Mouse (Mus musculus) midbrain, embryonic 14.5 days (tissue): ENCODE data around the gene Atg2b. TPM values are rescaled to one million over a fixed set of nuclear protein-coding genes. Genes with fewer than 3 reads are reported as not detected.

Experiments
- ATAC-seq: fragments of 200-750 bp; cut with Nextera tagmentation; 2 replicates; pipeline ENCODE4 v1.8.0; 2017; ENCODE audit warnings: moderate number of reproducible peaks, moderate library complexity; ENCODE audit not compliant: low FRiP score, low TSS enrichment
- DNase-seq: peaks from one replicate; pipeline ENCODE4 v3.0.0-alpha.2; 2015
- H3K27ac ChIP-seq: fragments of 300-500 bp; sonication (generic); replicated peaks from 2 replicates; pipeline ENCODE4 v1.5.1; 2014; ENCODE audit warnings: mild to moderate bottlenecking, low read depth, low read length, moderate library complexity
- H3K27me3 ChIP-seq: fragments of 300-500 bp; sonication (generic); 2 replicates; pipeline ENCODE4 v1.6.1; 2014; ENCODE audit warnings: low read length, control low read depth, mixed read lengths; ENCODE audit not compliant: control insufficient read depth, insufficient read depth
- H3K36me3 ChIP-seq: fragments of 300-500 bp; sonication (generic); 2 replicates; pipeline ENCODE4 v1.6.1; 2014; ENCODE audit warnings: low read length, control low read depth; ENCODE audit not compliant: control insufficient read depth, insufficient read depth
- H3K4me1 ChIP-seq: fragments of 300-500 bp; sonication (generic); 2 replicates; pipeline ENCODE4 v1.6.1; 2014; ENCODE audit warnings: mild to moderate bottlenecking, antibody characterized with exemption, low read length, control low read depth; ENCODE audit not compliant: control insufficient read depth, insufficient read depth
- H3K4me2 ChIP-seq: fragments of 300-500 bp; sonication (generic); 2 replicates; pipeline ENCODE4 v1.6.1; 2014; ENCODE audit warnings: mild to moderate bottlenecking, low read length, moderate library complexity
- H3K4me3 ChIP-seq: fragments of 300-500 bp; sonication (generic); replicated peaks from 2 replicates; pipeline ENCODE4 v1.5.1; 2014; ENCODE audit warnings: low read depth, low read length
- H3K9ac ChIP-seq: fragments of 300-500 bp; sonication (generic); replicated peaks from 2 replicates; pipeline ENCODE4 v1.6.1; 2014; ENCODE audit warnings: mild to moderate bottlenecking, low read length, moderate library complexity
- H3K9me3 ChIP-seq: fragments of 300-500 bp; sonication (generic); 2 replicates; pipeline ENCODE4 v1.6.1; 2016; ENCODE audit warnings: low read length, control low read depth, mixed read lengths; ENCODE audit not compliant: control insufficient read depth
- WGBS: fragments of 180-500 bp; shearing (Covaris S2); extraction: QIAGEN DNeasy Blood & Tissue Kit; methylation state at CpG from one replicate; pipeline ENCODE4 v1.1.7; 2014; 5-methylcytosine and 5-hydroxymethylcytosine counted together
- polyA plus RNA-seq: library from polyadenylated mRNA; unstranded; fragments of >200 nt; fragmentation: Nextera tagmentation; extraction: Ambion mirVana; gene quantifications from 2 replicates; pipeline ENCODE4 v1.2.1, GENCODE M21; 2014

Gene Atg2b
- polyA plus RNA-seq, 1 experiment from 2014 or later = 21.8 TPM

DNA sequence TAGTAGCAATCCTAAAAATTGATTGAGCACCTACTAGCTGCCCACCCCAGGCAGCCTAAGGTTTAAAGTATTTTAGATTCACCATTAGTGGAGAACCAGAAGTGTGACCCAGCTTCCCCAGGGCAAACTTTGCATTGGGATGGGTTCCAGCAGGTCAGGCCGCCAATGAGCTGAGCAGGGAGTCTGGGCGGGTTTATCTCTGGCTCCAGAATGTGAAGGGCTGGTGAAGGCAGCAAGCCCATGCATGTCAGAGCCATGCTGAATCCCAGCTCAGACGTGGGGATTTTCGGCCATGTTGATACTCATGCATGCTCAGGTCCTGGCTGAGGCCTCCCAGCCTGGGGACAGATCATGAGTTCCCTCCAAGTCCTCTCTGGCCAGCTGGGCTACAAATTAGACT lies 110.7 kb downstream of the Atg2b start:
- H3K4me3 ChIP-seq = no peak overlapping the region
- ATAC-seq = no peak

DNA sequence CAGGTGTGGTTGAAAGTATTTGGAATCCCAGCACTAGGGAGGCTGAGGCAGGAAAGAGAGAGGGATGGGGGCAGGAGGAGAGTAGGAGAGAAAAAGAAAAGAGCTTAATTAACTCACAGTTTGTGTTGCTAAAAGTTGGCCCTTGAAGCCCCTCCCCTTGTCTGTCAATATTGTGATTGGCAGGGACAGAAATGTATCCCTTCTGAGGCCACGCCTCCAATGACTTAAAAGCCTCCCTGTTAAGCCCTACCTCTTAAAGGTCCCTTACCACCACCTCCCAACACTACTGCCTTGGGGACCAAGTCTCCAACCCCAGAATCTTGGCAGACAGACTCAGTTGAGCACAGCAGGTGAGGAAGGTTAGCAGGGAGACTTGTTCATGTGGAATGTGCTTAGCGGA lies 112.4 kb downstream of the Atg2b start:
- H3K9ac ChIP-seq = no peak overlapping the region
- 83% methylated on average over 2 of the region's 2 CpGs for WGBS
- H3K27ac ChIP-seq = no peak overlapping the region
- H3K4me3 ChIP-seq = no peak overlapping the region
- no peaks in the 10 kb centered on the region for H3K27me3 ChIP-seq
- DNase-seq (no peak), ATAC-seq (no peak)
- 0 out of 2 replicates have a peak, but pooled peaks cover 2% of the 10 kb centered on the region for H3K9me3 ChIP-seq
- H3K4me1 ChIP-seq = no peaks in the 10 kb centered on the region
- no peaks in the 10 kb centered on the region for H3K36me3 ChIP-seq
- H3K4me2 ChIP-seq = no peak overlapping the region

More for the DNA sequence above, 110.7 kb downstream of the Atg2b start:
- no peak overlapping the region for H3K27ac ChIP-seq
- no peak overlapping the region for H3K4me2 ChIP-seq
- no peak overlapping the region for H3K9ac ChIP-seq
- H3K36me3 ChIP-seq = no peaks in the 10 kb centered on the region
- 0 out of 2 replicates have a peak, but pooled peaks cover 2% of the 10 kb centered on the region for H3K9me3 ChIP-seq
- 90% methylated on average over 4 of the region's 4 CpGs for WGBS
- DNase-seq = no peak
- H3K4me1 ChIP-seq = no peaks in the 10 kb centered on the region
- H3K27me3 ChIP-seq = no peaks in the 10 kb centered on the region

DNA sequence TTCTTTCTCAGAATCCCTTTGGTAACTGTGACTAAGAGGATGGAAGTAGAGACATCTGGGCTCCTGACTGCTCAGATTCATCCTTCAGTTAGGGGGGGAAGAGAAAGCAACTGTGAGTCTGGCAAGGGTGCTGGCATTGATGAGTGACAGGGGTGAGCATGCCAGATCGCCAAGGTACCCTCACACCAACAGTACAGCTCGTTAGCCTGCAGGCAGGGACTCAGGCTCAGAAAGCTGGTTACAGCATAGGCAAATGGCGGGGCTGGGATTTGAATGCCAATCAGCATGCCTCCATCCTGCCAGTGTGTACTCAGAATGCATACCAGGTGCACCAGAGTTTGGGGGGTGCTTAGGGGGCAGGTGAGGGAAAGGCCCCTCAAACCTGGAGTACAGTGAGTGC lies 113.1 kb downstream of the Atg2b start:
- ATAC-seq (no peak), DNase-seq (no peak)
- no peaks in the 10 kb centered on the region for H3K27me3 ChIP-seq
- 67% methylated on average over 3 of the region's 3 CpGs for WGBS
- no peak overlapping the region for H3K4me3 ChIP-seq
- no peak overlapping the region for H3K27ac ChIP-seq
- 0 out of 2 replicates have a peak, but pooled peaks cover 2% of the 10 kb centered on the region for H3K9me3 ChIP-seq
- no peak overlapping the region for H3K9ac ChIP-seq
- no peaks in the 10 kb centered on the region for H3K4me1 ChIP-seq
- H3K4me2 ChIP-seq = no peak overlapping the region
- H3K36me3 ChIP-seq = no peaks in the 10 kb centered on the region

Other genes with a start within 250 kb of the Atg2b start
- gene D430019H16Rik, start 231.4 kb downstream of the Atg2b start, polyA plus RNA-seq = 25.3 and 41.6 TPM in 2 replicates
- 0.36 and 0.49 TPM in 2 replicates for gene Bdkrb2, start 122.0 kb downstream of the Atg2b start, polyA plus RNA-seq
- not detected in 2 replicates for gene Bdkrb1, start 82.1 kb downstream of the Atg2b start, polyA plus RNA-seq
- 33.4 and 36.7 TPM in 2 replicates for gene Gskip, start 382 bp downstream of the Atg2b start, polyA plus RNA-seq
- 0.33 and 0.72 TPM in 2 replicates for gene Ak7, start 20.8 kb upstream of the Atg2b start, polyA plus RNA-seq
- 148 and 169 TPM in 2 replicates for gene Papola, start 99.5 kb upstream of the Atg2b start, polyA plus RNA-seq